Mouse (Mus musculus) midbrain, embryonic 13.5 days (tissue): Measurements from ENCODE around the gene Stk39. TPM values are rescaled to one million over a fixed set of nuclear protein-coding genes. Genes with fewer than 3 reads are reported as not detected.
"Not testable (repeated sequence)": the region's sequence is repeated elsewhere in the genome, so short reads cannot be mapped to it uniquely, and the experiment has no call there.

Experiments
- ATAC-seq: fragments of 200-750 bp; cut with Nextera tagmentation; 2 replicates; pipeline ENCODE4 v1.8.0; 2017; ENCODE audit warnings: mild to moderate bottlenecking, moderate TSS enrichment, moderate library complexity
- H3K27ac ChIP-seq: fragments of 300-500 bp; sonication (generic); 2 replicates; pipeline ENCODE4 v1.5.1; 2015; ENCODE audit warnings: inconsistent platforms, mild to moderate bottlenecking, moderate library complexity
- H3K27me3 ChIP-seq: fragments of 300-500 bp; sonication (generic); 2 replicates; pipeline ENCODE4 v1.6.1; 2015; ENCODE audit warnings: mild to moderate bottlenecking, inconsistent platforms
- H3K36me3 ChIP-seq: fragments of 300-500 bp; sonication (generic); 2 replicates; pipeline ENCODE4 v1.6.1; 2015; ENCODE audit warnings: mild to moderate bottlenecking, inconsistent platforms
- H3K4me1 ChIP-seq: fragments of 300-500 bp; sonication (generic); replicated peaks from 2 replicates; pipeline ENCODE4 v1.6.1; 2015; ENCODE audit warnings: inconsistent platforms
- H3K4me2 ChIP-seq: fragments of 300-500 bp; sonication (generic); replicated peaks from 2 replicates; pipeline ENCODE4 v1.6.1; 2015; ENCODE audit warnings: moderate library complexity, mild to moderate bottlenecking, inconsistent platforms
- H3K4me3 ChIP-seq: fragments of 300-500 bp; sonication (generic); replicated peaks from 2 replicates; pipeline ENCODE4 v1.5.1; 2015; ENCODE audit warnings: mild to moderate bottlenecking, inconsistent platforms
- H3K9ac ChIP-seq: fragments of 300-500 bp; sonication (generic); replicated peaks from 2 replicates; pipeline ENCODE4 v1.6.1; 2015; ENCODE audit warnings: mild to moderate bottlenecking, inconsistent platforms
- H3K9me3 ChIP-seq: fragments of 300-500 bp; sonication (generic); 2 replicates; pipeline ENCODE4 v1.6.1; 2016; ENCODE audit warnings: mild to moderate bottlenecking, inconsistent platforms
- WGBS: fragments of 180-500 bp; shearing (Covaris S2); methylation state at CpG from one replicate; pipeline ENCODE4 v1.1.7; 2015; 5-methylcytosine and 5-hydroxymethylcytosine counted together
- polyA plus RNA-seq: library from polyadenylated mRNA; unstranded; fragments of >200 nt; fragmentation: Nextera tagmentation; extraction: Ambion mirVana; gene quantifications from 2 replicates; pipeline ENCODE4 v1.2.1, GENCODE M21; 2015

The Stk39 gene
- polyA plus RNA-seq, 1 experiment from 2014 or later: 28.6 TPM

GRCm38 (mm10) chr2:68254756-68255155 lies 217.3 kb downstream of the Stk39 start:
- H3K4me3 ChIP-seq: no peak overlapping the region
- H3K27ac ChIP-seq: no peak overlapping the region
- H3K9ac ChIP-seq: no peak overlapping the region
- H3K36me3 ChIP-seq: peaks cover 5% of the 10 kb centered on the region; the same call in 1 of the 2 replicates
- H3K9me3 ChIP-seq: no peaks in the 10 kb centered on the region
- no peak overlapping the region for H3K4me2 ChIP-seq
- peaks cover 8% of the 10 kb centered on the region for H3K4me1 ChIP-seq
- no peak for ATAC-seq
- WGBS: 81% methylated on average over 4 of the region's 4 CpGs
- H3K27me3 ChIP-seq: no peaks in the 10 kb centered on the region

GRCm38 (mm10) chr2:68253222-68253621 lies 218.8 kb downstream of the Stk39 start:
- WGBS: 90% methylated on average over 2 of the region's 2 CpGs

GRCm38 (mm10) chr2:68252048-68252758 lies 219.9 kb downstream of the Stk39 start:
- 50% methylated on average over 6 of the region's 6 CpGs for WGBS
- ATAC-seq: 0 out of 2 replicates have a peak, but pooled peaks have one; percentile 58

More at GRCm38 (mm10) chr2:68253222-68253621, 218.8 kb downstream of the Stk39 start:
- Histone ChIP-seq H3K36me3 (peaks cover 5% of the 10 kb centered on the region; the same call in 1 of the 2 replicates), H3K4me2 (no peak overlapping the region), H3K27ac (no peak overlapping the region), H3K9me3 (no peaks in the 10 kb centered on the region), H3K9ac (no peak overlapping the region), H3K4me3 (no peak overlapping the region), H3K4me1 (peaks cover 8% of the 10 kb centered on the region), H3K27me3 (no peaks in the 10 kb centered on the region)
- ATAC-seq: no peak

GRCm38 (mm10) chr2:68250897-68251296 lies 221.2 kb downstream of the Stk39 start:
- Histone ChIP-seq H3K27ac (no peak overlapping the region), H3K4me3 (no peak overlapping the region), H3K4me2 (no peak overlapping the region), H3K4me1 (peaks cover 15% of the 10 kb centered on the region), H3K36me3 (peaks cover 5% of the 10 kb centered on the region; the same call in 1 of the 2 replicates), H3K9ac (no peak overlapping the region), H3K27me3 (no peaks in the 10 kb centered on the region), H3K9me3 (no peaks in the 10 kb centered on the region)
- WGBS: 77% methylated on average over 10 of the region's 10 CpGs
- ATAC-seq: no peak

More at GRCm38 (mm10) chr2:68252048-68252758, 219.9 kb downstream of the Stk39 start:
- H3K9me3 ChIP-seq: no peaks in the 10 kb centered on the region
- H3K4me2 ChIP-seq: no peak overlapping the region
- H3K36me3 ChIP-seq: peaks cover 8% of the 10 kb centered on the region; the same call in 1 of the 2 replicates
- no peak overlapping the region for H3K27ac ChIP-seq
- H3K4me1 ChIP-seq: peaks cover 8% of the 10 kb centered on the region; the same call in 1 of the 2 replicates
- no peak overlapping the region for H3K4me3 ChIP-seq
- no peak overlapping the region for H3K9ac ChIP-seq
- H3K27me3 ChIP-seq: no peaks in the 10 kb centered on the region

- Histone ChIP-seq H3K27ac (no peak overlapping the region), H3K4me3 (no peak overlapping the region), H3K4me2 (no peak overlapping the region), H3K4me1 (peaks cover 15% of the 10 kb centered on the region), H3K36me3 (peaks cover 5% of the 10 kb centered on the region; the same call in 1 of the 2 replicates), H3K9ac (no peak overlapping the region), H3K9me3 (no peaks in the 10 kb centered on the region), H3K27me3 (no peaks in the 10 kb centered on the region)
- ATAC-seq: no peak
- WGBS: 64% methylated on average over 4 of the region's 4 CpGs
These were observed 222.1 kb downstream of the Stk39 start for GRCm38 (mm10) chr2:68249855-68250424.

GRCm38 (mm10) chr2:68246284-68246683 lies 225.8 kb downstream of the Stk39 start:
- 0 out of 2 replicates have a peak, but pooled peaks have one; percentile 19 for ATAC-seq
- H3K27me3 ChIP-seq: no peaks in the 10 kb centered on the region
- WGBS: 52% methylated on average over 3 of the region's 3 CpGs

GRCm38 (mm10) chr2:68244556-68244955 lies 227.5 kb downstream of the Stk39 start:
- Histone ChIP-seq H3K9me3 (no peaks in the 10 kb centered on the region), H3K27ac (no peak overlapping the region), H3K4me3 (no peak overlapping the region), H3K36me3 (peaks cover 5% of the 10 kb centered on the region; the same call in 1 of the 2 replicates), H3K9ac (no peak overlapping the region), H3K4me1 (peaks cover 7% of the 10 kb centered on the region; the same call in 1 of the 2 replicates), H3K27me3 (no peaks in the 10 kb centered on the region), H3K4me2 (no peak overlapping the region)
- ATAC-seq: no peak
- WGBS: 86% methylated on average over 1 of the region's 1 CpGs

More at GRCm38 (mm10) chr2:68246284-68246683, 225.8 kb downstream of the Stk39 start:
- H3K4me3 ChIP-seq: no peak overlapping the region
- no peaks in the 10 kb centered on the region for H3K9me3 ChIP-seq
- H3K36me3 ChIP-seq: peaks cover 5% of the 10 kb centered on the region; the same call in 1 of the 2 replicates
- H3K4me2 ChIP-seq: no peak overlapping the region
- no peak overlapping the region for H3K27ac ChIP-seq
- no peak overlapping the region for H3K9ac ChIP-seq
- peaks cover 12% of the 10 kb centered on the region for H3K4me1 ChIP-seq

- Histone ChIP-seq H3K4me1 (peaks cover 7% of the 10 kb centered on the region; the same call in 1 of the 2 replicates), H3K9me3 (no peaks in the 10 kb centered on the region), H3K4me3 (no peak overlapping the region), H3K4me2 (no peak overlapping the region), H3K9ac (no peak overlapping the region), H3K36me3 (peaks cover 5% of the 10 kb centered on the region; the same call in 1 of the 2 replicates), H3K27ac (no peak overlapping the region), H3K27me3 (no peaks in the 10 kb centered on the region)
- WGBS: 82% methylated on average over 12 of the region's 12 CpGs
- no peak for ATAC-seq
These were observed 228.1 kb downstream of the Stk39 start for GRCm38 (mm10) chr2:68243879-68244553.

GRCm38 (mm10) chr2:68243273-68243672 lies 228.8 kb downstream of the Stk39 start:
- Histone ChIP-seq H3K27ac (no peak overlapping the region), H3K4me2 (no peak overlapping the region), H3K9me3 (no peaks in the 10 kb centered on the region), H3K4me3 (no peak overlapping the region), H3K9ac (no peak overlapping the region), H3K4me1 (peaks cover 7% of the 10 kb centered on the region; the same call in 1 of the 2 replicates), H3K36me3 (peaks cover 3% of the 10 kb centered on the region; the same call in 1 of the 2 replicates), H3K27me3 (no peaks in the 10 kb centered on the region)
- 81% methylated on average over 3 of the region's 3 CpGs for WGBS
- no peak for ATAC-seq

- Histone ChIP-seq H3K4me2 (no peak overlapping the region), H3K4me3 (no peak overlapping the region), H3K27me3 (no peaks in the 10 kb centered on the region), H3K4me1 (peaks cover 7% of the 10 kb centered on the region; the same call in 1 of the 2 replicates), H3K36me3 (no peaks in the 10 kb centered on the region), H3K27ac (no peak overlapping the region), H3K9ac (no peak overlapping the region), H3K9me3 (no peaks in the 10 kb centered on the region)
- WGBS: 92% methylated on average over 3 of the region's 3 CpGs
- ATAC-seq: no peak
These were observed 230.0 kb downstream of the Stk39 start for GRCm38 (mm10) chr2:68242069-68242468.

GRCm38 (mm10) chr2:68241640-68242039 lies 230.4 kb downstream of the Stk39 start:
- no peak overlapping the region for H3K4me2 ChIP-seq
- WGBS: 96% methylated on average over 1 of the region's 1 CpGs
- H3K27me3 ChIP-seq: no peaks in the 10 kb centered on the region
- H3K9me3 ChIP-seq: no peaks in the 10 kb centered on the region
- H3K27ac ChIP-seq: no peak overlapping the region
- no peak for ATAC-seq
- H3K9ac ChIP-seq: no peak overlapping the region
- H3K4me3 ChIP-seq: no peak overlapping the region
- H3K36me3 ChIP-seq: no peaks in the 10 kb centered on the region
- peaks cover 6% of the 10 kb centered on the region; the same call in 1 of the 2 replicates for H3K4me1 ChIP-seq

- H3K9ac ChIP-seq, H3K4me2 ChIP-seq, H3K4me1 ChIP-seq, ATAC-seq, H3K9me3 ChIP-seq, H3K36me3 ChIP-seq, H3K27ac ChIP-seq, H3K27me3 ChIP-seq, H3K4me3 ChIP-seq: not testable (repeated sequence)
- 41% methylated on average over 4 of the region's 4 CpGs for WGBS
These were observed 232.7 kb downstream of the Stk39 start for GRCm38 (mm10) chr2:68239415-68239814.
